ENCODE assay signal across 11 mouse cellular contexts in the genomic region with DNA sequence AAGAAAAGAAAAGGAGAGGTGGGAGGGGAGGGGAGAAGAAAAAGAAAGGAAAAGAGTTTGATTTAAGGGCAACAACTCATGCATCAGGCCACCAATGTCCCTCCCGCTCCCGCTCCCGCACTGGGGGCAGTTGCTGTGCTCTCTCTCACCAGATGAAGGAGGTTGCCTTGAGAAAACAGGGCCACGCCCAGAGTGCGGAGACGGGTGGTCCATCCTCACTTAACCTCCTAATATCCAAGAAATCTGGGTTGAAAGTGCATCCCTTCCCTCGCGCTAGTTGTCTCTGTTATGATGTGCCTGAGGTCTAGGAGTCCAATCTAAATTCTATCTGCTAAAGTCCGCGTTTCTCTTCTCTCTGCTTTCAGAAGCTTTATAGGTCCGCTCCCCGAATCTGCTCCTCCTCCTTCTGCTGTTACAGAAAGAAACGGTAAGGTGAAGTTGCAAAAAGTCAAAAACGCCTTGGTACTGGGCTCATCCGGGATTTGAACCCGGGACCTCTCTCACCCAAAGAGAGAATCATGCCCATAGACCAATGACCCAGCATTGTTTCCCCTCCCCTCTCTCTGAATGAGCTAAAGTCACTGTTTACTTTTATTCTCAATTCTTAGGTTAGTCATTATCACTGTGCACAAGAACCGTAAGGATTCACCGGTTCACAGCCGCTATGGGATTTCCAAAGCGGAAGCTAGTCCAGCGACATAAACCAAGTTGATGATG. TPM values are rescaled to one million over a fixed set of nuclear protein-coding genes. Genes with fewer than 3 reads are reported as not detected.
DNase-seq lines count a peak whose midpoint lies in the region; ATAC-seq and TF ChIP-seq lines count a peak whose summit lies in the region.
"Had no signal": no experiment of that assay in that cellular context is flagged by ENCODE, and none has a peak within 500 bp of the region (broad histone marks: within the 10 kb centered on the region; RNA-seq: fewer than 3 reads in every experiment).

No protein-coding gene starts in this region.

- no peaks in the 10 kb centered on the region for H3K9me3 ChIP-seq in heart, embryonic 14.5 days (ENCODE audit: control insufficient read depth, low read length)
- no peaks in the 10 kb centered on the region for H3K9me3 ChIP-seq in ES-Bruce4 (replicated peaks; ENCODE audit: control insufficient read depth, insufficient read depth, low read length, poor library complexity, severe bottlenecking)
- H3K9me3 ChIP-seq in embryonic facial prominence, embryonic 14.5 days (ENCODE audit: control insufficient read depth, low read length), result no peaks in the 10 kb centered on the region
- H3K9me3 ChIP-seq in limb, embryonic 14.5 days (ENCODE audit: control insufficient read depth, low read length), result no peaks in the 10 kb centered on the region
- H3K9me3 ChIP-seq: G1E had no signal

- ATAC-seq in heart, embryonic 14.5 days (ENCODE audit: insufficient number of reproducible peaks, insufficient read depth, low FRiP score, low read depth), result no peak
- ATAC-seq in embryonic facial prominence, embryonic 14.5 days (ENCODE audit: low read depth), result no peak
- no peak for ATAC-seq in limb, embryonic 14.5 days (ENCODE audit: low FRiP score, low read depth)

- TF ChIP-seq POLR2A in ES-Bruce4 (IDR thresholded peaks at IDR 0.05; ENCODE audit: insufficient read depth, low read length), result no peak
- TF ChIP-seq POLR2A in limb, embryonic 14.5 days (IDR thresholded peaks at IDR 0.05; ENCODE audit: borderline replicate concordance, extremely low read depth, insufficient read depth, insufficient read length), result no peak

- H3K27me3 ChIP-seq in heart, embryonic 14.5 days (ENCODE audit: control insufficient read depth, insufficient read depth, low read length), result peaks cover 31% of the 10 kb centered on the region; the same call in 1 of the 2 replicates
- no peaks in the 10 kb centered on the region for H3K27me3 ChIP-seq in ES-Bruce4 (ENCODE audit: control insufficient read depth, insufficient read depth, low read length, poor library complexity, severe bottlenecking)
- H3K27me3 ChIP-seq in embryonic facial prominence, embryonic 14.5 days (replicated peaks; ENCODE audit: control insufficient read depth, insufficient read depth, low read length), result peaks cover 62% of the 10 kb centered on the region
- H3K27me3 ChIP-seq in limb, embryonic 14.5 days (ENCODE audit: control insufficient read depth, insufficient read depth, low read length), result peaks cover 50% of the 10 kb centered on the region

- peak overlapping the region; percentile 47 for H3K9ac ChIP-seq in heart, embryonic 14.5 days (ENCODE audit: low read length)
- peak overlapping the region; percentile 44 for H3K9ac ChIP-seq in ES-Bruce4 (ENCODE audit: low read depth, poor library complexity, severe bottlenecking)
- no peak overlapping the region for H3K9ac ChIP-seq in embryonic facial prominence, embryonic 14.5 days (ENCODE audit: low read depth, low read length)
- H3K9ac ChIP-seq in limb, embryonic 14.5 days (ENCODE audit: low read depth, low read length, severe bottlenecking), result peak overlapping the region; percentile 25; the same call in 1 of the 2 replicates

- intact Hi-C loops in heart, postnatal 25 days (cut with DNase I), result no loop called here

- peaks cover 11 to 12% of the 10 kb centered on the region in 2 experiments for H3K4me1 ChIP-seq in heart, embryonic 14.5 days (ENCODE audit: control insufficient read depth in 2 of 2, insufficient read depth in 2 of 2, low read length in 2 of 2)
- H3K4me1 ChIP-seq in ES-Bruce4 (ENCODE audit: control insufficient read depth, insufficient read depth, low read length), result peaks cover 5% of the 10 kb centered on the region
- H3K4me1 ChIP-seq in embryonic facial prominence, embryonic 14.5 days (ENCODE audit: control insufficient read depth, insufficient read depth, low read length), result 0 out of 2 replicates have a peak, but pooled peaks cover 10% of the 10 kb centered on the region
- H3K4me1 ChIP-seq in limb, embryonic 14.5 days (ENCODE audit: control insufficient read depth, insufficient read depth, low read length), result peaks cover 8% of the 10 kb centered on the region

- no peaks in the 10 kb centered on the region for H3K36me3 ChIP-seq in heart, embryonic 14.5 days (ENCODE audit: control insufficient read depth, insufficient read depth, low read length)
- H3K36me3 ChIP-seq in ES-Bruce4 (ENCODE audit: control insufficient read depth, insufficient read depth, low read length, poor library complexity, severe bottlenecking), result no peaks in the 10 kb centered on the region
- H3K36me3 ChIP-seq in embryonic facial prominence, embryonic 14.5 days (ENCODE audit: control insufficient read depth, insufficient read depth, low read length), result no peaks in the 10 kb centered on the region
- H3K36me3 ChIP-seq in limb, embryonic 14.5 days (ENCODE audit: control insufficient read depth, insufficient read depth, low read length), result no peaks in the 10 kb centered on the region
- H3K36me3 ChIP-seq: G1E had no signal

- no peak for TF ChIP-seq CTCF in ES-Bruce4 (IDR thresholded peaks at IDR 0.05; ENCODE audit: low read depth, low read length)

- no peak for TF ChIP-seq EP300 in ES-Bruce4 (IDR thresholded peaks at IDR 0.05; ENCODE audit: insufficient read depth, low read depth, low read length)

- peak overlapping the region; percentile 71 for H3K4me2 ChIP-seq in heart, embryonic 14.5 days (ENCODE audit: low read length)
- peak overlapping the region; percentile 53 for H3K4me2 ChIP-seq in embryonic facial prominence, embryonic 14.5 days (ENCODE audit: low read depth, low read length)
- H3K4me2 ChIP-seq in limb, embryonic 14.5 days (replicated peaks; ENCODE audit: low read depth, low read length, severe bottlenecking), result peak overlapping the region; percentile 41

- H3K4me3 ChIP-seq in heart, embryonic 14.5 days (ENCODE audit: control insufficient read depth in 1 of 2, insufficient read depth in 1 of 2, low read depth in 1 of 2, low read length in 2 of 2), result peak overlapping the region; percentile 30 to 37
- H3K4me3 ChIP-seq in ES-Bruce4 (ENCODE audit: low read depth, low read length), result peak overlapping the region; percentile 58
- peak overlapping the region; percentile 31 for H3K4me3 ChIP-seq in embryonic facial prominence, embryonic 14.5 days (ENCODE audit: low read depth, low read length)
- H3K4me3 ChIP-seq in limb, embryonic 14.5 days (replicated peaks; ENCODE audit: low read length), result peak overlapping the region; percentile 26

- H3K27ac ChIP-seq in heart, embryonic 14.5 days (replicated peaks in 1 of 2; ENCODE audit: control insufficient read depth in 1 of 2, insufficient read depth in 1 of 2, low read depth in 2 of 2, low read length in 2 of 2), result no peak overlapping the region
- no peak overlapping the region for H3K27ac ChIP-seq in ES-Bruce4 (ENCODE audit: insufficient read depth, low read length)
- no peak overlapping the region for H3K27ac ChIP-seq in embryonic facial prominence, embryonic 14.5 days (replicated peaks; ENCODE audit: low read depth, low read length)
- no peak overlapping the region for H3K27ac ChIP-seq in limb, embryonic 14.5 days (replicated peaks; ENCODE audit: low read depth, low read length)

- WGBS in heart, embryonic 14.5 days, result 10% methylated on average over 21 of the region's 21 CpGs
- WGBS in embryonic facial prominence, embryonic 14.5 days, result 8% methylated on average over 21 of the region's 21 CpGs
- WGBS in limb, embryonic 14.5 days, result 10% methylated on average over 21 of the region's 21 CpGs

- no peak for DNase-seq in heart, postnatal 25 days (ENCODE audit: low spot score)
- DNase-seq in embryonic facial prominence, embryonic 14.5 days (ENCODE audit: low spot score), result no peak
- no peak for DNase-seq in limb, embryonic 14.5 days (ENCODE audit: low spot score)
- DNase-seq in retina, embryonic 14.5 days (ENCODE audit: low spot score), result peak; percentile 25
- DNase-seq in right cerebral cortex, postnatal 36 days (ENCODE audit: low spot score in 2 of 2), result no peak
- DNase-seq in urinary bladder, postnatal 36 days (ENCODE audit: low spot score in 2 of 2), result no peak

RNA-seq across cellular contexts. Expression of a gene that starts 25.6 kb away (rescaled TPM):
- polyA plus RNA-seq in heart, embryonic 14.5 days (2014; fragmentation: Nextera tagmentation; extraction: Ambion mirVana), result 13.8 and 14.0 TPM in 2 replicates
- total RNA-seq in heart, postnatal 25 days (2021), result 1 to 10 TPM; 4.7 to 6.2 TPM
- polyA plus RNA-seq in ES-Bruce4 (2011; ENCODE audit: insufficient read depth, insufficient read length, low read depth, missing spikeins), result 4.2 and 4.9 TPM in 2 replicates
- polyA plus RNA-seq in embryonic facial prominence, embryonic 14.5 days (2014; fragmentation: Nextera tagmentation; extraction: Ambion mirVana), result 17.7 and 18.2 TPM in 2 replicates
- 16.3 and 21.1 TPM in 2 replicates for polyA plus RNA-seq in limb, embryonic 14.5 days (2012; rRNA removed)
- polyA plus RNA-seq in limb, embryonic 14.5 days (2014; fragmentation: Nextera tagmentation; extraction: Ambion mirVana), result 17.4 and 18.1 TPM in 2 replicates

RNA-seq across cellular contexts. Expression of a gene that starts 59.0 kb away (rescaled TPM):
- polyA plus RNA-seq in heart, embryonic 14.5 days (2014; fragmentation: Nextera tagmentation; extraction: Ambion mirVana), result not detected in 2 replicates
- total RNA-seq in heart, postnatal 25 days (2021), result not detected
- not detected in 2 replicates for polyA plus RNA-seq in ES-Bruce4 (2011; ENCODE audit: insufficient read depth, insufficient read length, low read depth, missing spikeins)
- not detected in 2 replicates for polyA plus RNA-seq in embryonic facial prominence, embryonic 14.5 days (2014; fragmentation: Nextera tagmentation; extraction: Ambion mirVana)
- not detected in 2 replicates for polyA plus RNA-seq in limb, embryonic 14.5 days (2012; rRNA removed)
- polyA plus RNA-seq in limb, embryonic 14.5 days (2014; fragmentation: Nextera tagmentation; extraction: Ambion mirVana), result not detected in 2 replicates
- total RNA-seq: hematopoietic stem cell, adult 5-6 weeks had no signal
- polyA plus RNA-seq: G1E; testis, adult 2 months had no signal
